Mouse (Mus musculus): ENCODE results near the gene Sfpq. TPM values are rescaled to one million over a fixed set of nuclear protein-coding genes. Genes with fewer than 3 reads are reported as not detected.
"Not testable (repeated sequence)": the region's sequence is repeated elsewhere in the genome, so short reads cannot be mapped to it uniquely, and the experiment has no call there.

The Sfpq gene
- polyA plus RNA-seq, 1 experiment, result 868 TPM

GRCm38 (mm10) chr4:126988503-126988902, 32.6 kb upstream of the Sfpq start:
- Histone ChIP-seq H3K36me3 (ENCODE audit: control insufficient read depth, insufficient read depth, low read length, poor library complexity, severe bottlenecking) (no peaks in the 10 kb centered on the region), H3K27ac (ENCODE audit: insufficient read depth, low read length) (no peak overlapping the region), H3K9ac (ENCODE audit: low read depth, poor library complexity, severe bottlenecking) (no peak overlapping the region), H3K4me3 (ENCODE audit: low read depth, low read length) (no peak overlapping the region), H3K9me3 (replicated peaks; ENCODE audit: control insufficient read depth, insufficient read depth, low read length, poor library complexity, severe bottlenecking) (no peaks in the 10 kb centered on the region), H3K27me3 (ENCODE audit: control insufficient read depth, insufficient read depth, low read length, poor library complexity, severe bottlenecking) (no peaks in the 10 kb centered on the region), H3K4me1 (ENCODE audit: control insufficient read depth, insufficient read depth, low read length) (no peaks in the 10 kb centered on the region)
- no peak for TF ChIP-seq CTCF (IDR thresholded peaks at IDR 0.05; ENCODE audit: low read depth, low read length)
- no peak for TF ChIP-seq POLR2A (IDR thresholded peaks at IDR 0.05; ENCODE audit: insufficient read depth, low read length)
- no peak for TF ChIP-seq EP300 (IDR thresholded peaks at IDR 0.05; ENCODE audit: insufficient read depth, low read depth, low read length)

DNA sequence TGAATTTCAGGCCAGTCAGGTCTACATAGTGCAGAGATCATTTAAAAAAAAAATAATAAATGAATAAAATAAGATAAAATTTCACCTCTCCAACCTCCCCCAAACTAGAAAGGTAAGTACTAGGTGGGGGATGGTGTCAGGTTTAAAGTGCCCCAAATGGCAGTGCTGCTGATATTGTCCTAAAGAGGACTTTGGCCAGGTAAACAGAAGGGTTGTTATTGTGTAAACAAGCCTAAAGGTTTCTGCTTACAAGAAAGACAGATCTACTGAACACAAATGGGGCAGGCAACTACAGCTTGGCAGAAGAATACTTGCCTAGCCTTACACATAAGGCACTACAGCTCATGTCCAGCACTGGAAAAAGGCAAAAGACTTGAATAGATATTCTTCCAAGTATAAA, 30.6 kb upstream of the Sfpq start:
- TF ChIP-seq POLR2A (IDR thresholded peaks at IDR 0.05; ENCODE audit: insufficient read depth, low read length) (no peak), EP300 (IDR thresholded peaks at IDR 0.05; ENCODE audit: insufficient read depth, low read depth, low read length) (no peak), CTCF (IDR thresholded peaks at IDR 0.05; ENCODE audit: low read depth, low read length) (no peak)
- Histone ChIP-seq H3K27me3 (ENCODE audit: control insufficient read depth, insufficient read depth, low read length, poor library complexity, severe bottlenecking) (no peaks in the 10 kb centered on the region), H3K9me3 (replicated peaks; ENCODE audit: control insufficient read depth, insufficient read depth, low read length, poor library complexity, severe bottlenecking) (no peaks in the 10 kb centered on the region), H3K4me3 (ENCODE audit: low read depth, low read length) (no peak overlapping the region), H3K27ac (ENCODE audit: insufficient read depth, low read length) (no peak overlapping the region), H3K36me3 (ENCODE audit: control insufficient read depth, insufficient read depth, low read length, poor library complexity, severe bottlenecking) (no peaks in the 10 kb centered on the region), H3K9ac (ENCODE audit: low read depth, poor library complexity, severe bottlenecking) (no peak overlapping the region), H3K4me1 (ENCODE audit: control insufficient read depth, insufficient read depth, low read length) (no peaks in the 10 kb centered on the region)

- no peak overlapping the region for H3K4me3 ChIP-seq (ENCODE audit: low read depth, low read length)
- H3K9ac ChIP-seq (ENCODE audit: low read depth, poor library complexity, severe bottlenecking), result no peak overlapping the region
- no peaks in the 10 kb centered on the region for H3K27me3 ChIP-seq (ENCODE audit: control insufficient read depth, insufficient read depth, low read length, poor library complexity, severe bottlenecking)
- H3K27ac ChIP-seq (ENCODE audit: insufficient read depth, low read length), result no peak overlapping the region; the same call in 1 of the 2 replicates
- no peaks in the 10 kb centered on the region for H3K4me1 ChIP-seq (ENCODE audit: control insufficient read depth, insufficient read depth, low read length)
- H3K36me3 ChIP-seq (ENCODE audit: control insufficient read depth, insufficient read depth, low read length, poor library complexity, severe bottlenecking), result no peaks in the 10 kb centered on the region
- H3K9me3 ChIP-seq (replicated peaks; ENCODE audit: control insufficient read depth, insufficient read depth, low read length, poor library complexity, severe bottlenecking), result no peaks in the 10 kb centered on the region
- no peak for TF ChIP-seq POLR2A (IDR thresholded peaks at IDR 0.05; ENCODE audit: insufficient read depth, low read length)
- no peak for TF ChIP-seq EP300 (IDR thresholded peaks at IDR 0.05; ENCODE audit: insufficient read depth, low read depth, low read length)
- TF ChIP-seq CTCF (IDR thresholded peaks at IDR 0.05; ENCODE audit: low read depth, low read length), result peak; percentile 21
Observed at GRCm38 (mm10) chr4:126992356-126992755, 28.8 kb upstream of the Sfpq start.

GRCm38 (mm10) chr4:126999372-126999771, 21.8 kb upstream of the Sfpq start:
- H3K9ac ChIP-seq (ENCODE audit: low read depth, poor library complexity, severe bottlenecking); H3K36me3 ChIP-seq (ENCODE audit: control insufficient read depth, insufficient read depth, low read length, poor library complexity, severe bottlenecking): not testable (repeated sequence)

DNA sequence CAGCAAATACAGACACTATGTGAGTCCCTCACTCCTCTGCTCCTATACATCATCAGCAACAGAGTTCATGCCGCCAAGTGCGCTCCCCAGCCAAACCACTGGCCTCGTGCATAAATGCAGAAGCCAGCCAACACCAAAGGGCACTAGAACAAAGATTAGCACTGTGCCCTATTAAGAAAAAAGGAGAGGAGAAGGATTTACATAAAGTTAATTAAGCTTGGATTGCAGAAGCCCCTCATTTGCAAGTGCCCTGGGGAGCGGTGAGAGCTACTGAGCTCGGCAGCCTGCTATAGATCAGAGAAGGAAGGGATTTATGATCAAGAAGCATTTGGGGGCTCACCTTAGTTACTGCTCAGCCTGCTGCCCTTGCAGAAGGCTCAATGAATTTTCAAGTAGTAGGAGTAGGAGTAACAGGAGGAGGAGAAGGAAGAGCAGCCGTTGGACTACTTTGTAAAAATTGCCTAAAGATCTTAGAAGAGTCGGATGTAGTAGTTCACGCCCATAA, 20.5 kb upstream of the Sfpq start:
- Histone ChIP-seq H3K36me3 (ENCODE audit: control insufficient read depth, insufficient read depth, low read length, poor library complexity, severe bottlenecking) (no peaks in the 10 kb centered on the region), H3K27me3 (ENCODE audit: control insufficient read depth, insufficient read depth, low read length, poor library complexity, severe bottlenecking) (no peaks in the 10 kb centered on the region), H3K27ac (ENCODE audit: insufficient read depth, low read length) (no peak overlapping the region), H3K9ac (ENCODE audit: low read depth, poor library complexity, severe bottlenecking) (no peak overlapping the region), H3K9me3 (replicated peaks; ENCODE audit: control insufficient read depth, insufficient read depth, low read length, poor library complexity, severe bottlenecking) (no peaks in the 10 kb centered on the region), H3K4me3 (ENCODE audit: low read depth, low read length) (no peak overlapping the region), H3K4me1 (ENCODE audit: control insufficient read depth, insufficient read depth, low read length) (no peaks in the 10 kb centered on the region)
- TF ChIP-seq CTCF (IDR thresholded peaks at IDR 0.05; ENCODE audit: low read depth, low read length) (no peak), POLR2A (IDR thresholded peaks at IDR 0.05; ENCODE audit: insufficient read depth, low read length) (no peak), EP300 (IDR thresholded peaks at IDR 0.05; ENCODE audit: insufficient read depth, low read depth, low read length) (no peak)

More at GRCm38 (mm10) chr4:126999372-126999771, 21.8 kb upstream of the Sfpq start:
- not testable (repeated sequence) for H3K27ac ChIP-seq (ENCODE audit: insufficient read depth, low read length); H3K27me3 ChIP-seq (ENCODE audit: control insufficient read depth, insufficient read depth, low read length, poor library complexity, severe bottlenecking); H3K4me3 ChIP-seq (ENCODE audit: low read depth, low read length); H3K4me1 ChIP-seq (ENCODE audit: control insufficient read depth, insufficient read depth, low read length); H3K9me3 ChIP-seq (replicated peaks; ENCODE audit: control insufficient read depth, insufficient read depth, low read length, poor library complexity, severe bottlenecking)

DNA sequence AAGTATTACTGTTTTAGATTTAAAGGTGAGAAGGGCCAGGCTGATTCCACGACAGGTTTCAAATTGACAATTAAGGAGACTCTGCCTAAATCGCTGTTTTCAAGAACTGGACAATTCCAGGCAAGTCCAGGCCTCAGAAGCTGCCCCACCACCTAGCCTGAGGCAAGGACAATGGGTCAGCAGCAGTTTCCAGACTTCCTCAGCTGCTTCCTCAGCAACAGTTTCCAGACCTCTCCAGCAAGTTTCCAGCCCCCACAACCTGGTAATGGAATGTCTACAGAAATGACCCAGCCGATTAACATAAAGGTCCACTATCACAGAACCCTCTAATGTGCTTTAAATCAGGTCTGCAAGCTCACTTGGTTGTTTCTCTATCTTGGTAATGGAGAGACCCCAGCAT, 16.7 kb upstream of the Sfpq start:
- no peaks in the 10 kb centered on the region for H3K27me3 ChIP-seq (ENCODE audit: control insufficient read depth, insufficient read depth, low read length, poor library complexity, severe bottlenecking)
- no peaks in the 10 kb centered on the region for H3K9me3 ChIP-seq (replicated peaks; ENCODE audit: control insufficient read depth, insufficient read depth, low read length, poor library complexity, severe bottlenecking)
- H3K27ac ChIP-seq (ENCODE audit: insufficient read depth, low read length), result peak overlapping the region; percentile 92
- no peak overlapping the region for H3K4me3 ChIP-seq (ENCODE audit: low read depth, low read length)
- no peaks in the 10 kb centered on the region for H3K4me1 ChIP-seq (ENCODE audit: control insufficient read depth, insufficient read depth, low read length)
- peak overlapping the region; percentile 79 for H3K9ac ChIP-seq (ENCODE audit: low read depth, poor library complexity, severe bottlenecking)
- peak; percentile 94 for TF ChIP-seq EP300 (IDR thresholded peaks at IDR 0.05; ENCODE audit: insufficient read depth, low read depth, low read length)
- no peak for TF ChIP-seq CTCF (IDR thresholded peaks at IDR 0.05; ENCODE audit: low read depth, low read length)
- no peak for TF ChIP-seq POLR2A (IDR thresholded peaks at IDR 0.05; ENCODE audit: insufficient read depth, low read length)
- H3K36me3 ChIP-seq (ENCODE audit: control insufficient read depth, insufficient read depth, low read length, poor library complexity, severe bottlenecking), result no peaks in the 10 kb centered on the region
